Mouse (Mus musculus) G1E-ER4 (cell line): ENCODE measurements around the gene Nek8. TPM values are rescaled to one million over a fixed set of nuclear protein-coding genes. Genes with fewer than 3 reads are reported as not detected.

Experiments used
- GATA1 ChIP-seq: IDR thresholded peaks from one replicate; pipeline ENCODE4 v1.8.0; 2012; ENCODE audit warnings: low read length, inconsistent platforms
- polyA plus RNA-seq: library from polyadenylated mRNA; stranded (reverse); fragments of >175 nt; gene quantifications from 2 replicates; pipeline ENCODE4 v1.2.3, GENCODE M21; 2012

Gene Nek8
- polyA plus RNA-seq, 1 experiment = 6.0 TPM

- TF ChIP-seq GATA1 = no peak
These were observed 33.0 kb downstream of the Nek8 start for GRCm38 (mm10) chr11:78143520-78143919.

DNA sequence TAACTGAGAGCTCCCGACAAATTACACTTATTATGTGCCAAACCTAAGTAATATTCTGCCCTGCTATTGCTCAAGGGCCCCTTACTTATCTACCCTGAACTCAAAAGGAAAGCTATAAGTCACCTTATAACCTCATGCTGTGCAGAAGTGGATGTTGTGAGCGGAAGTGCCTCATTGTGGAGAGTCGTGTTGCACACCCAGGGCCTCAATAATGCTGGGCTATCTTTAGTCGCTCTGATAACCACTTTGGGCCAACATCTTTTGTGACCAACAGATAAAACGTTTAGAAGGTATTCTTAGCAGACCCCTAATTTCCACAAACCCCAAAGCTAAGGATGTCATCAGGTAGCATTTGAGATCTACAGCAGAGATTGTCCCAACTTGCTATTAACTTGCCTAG lies 35.8 kb downstream of the Nek8 start:
- peak; percentile 52 for TF ChIP-seq GATA1

GRCm38 (mm10) chr11:78138023-78138422 lies 38.5 kb downstream of the Nek8 start:
- TF ChIP-seq GATA1 = no peak

DNA sequence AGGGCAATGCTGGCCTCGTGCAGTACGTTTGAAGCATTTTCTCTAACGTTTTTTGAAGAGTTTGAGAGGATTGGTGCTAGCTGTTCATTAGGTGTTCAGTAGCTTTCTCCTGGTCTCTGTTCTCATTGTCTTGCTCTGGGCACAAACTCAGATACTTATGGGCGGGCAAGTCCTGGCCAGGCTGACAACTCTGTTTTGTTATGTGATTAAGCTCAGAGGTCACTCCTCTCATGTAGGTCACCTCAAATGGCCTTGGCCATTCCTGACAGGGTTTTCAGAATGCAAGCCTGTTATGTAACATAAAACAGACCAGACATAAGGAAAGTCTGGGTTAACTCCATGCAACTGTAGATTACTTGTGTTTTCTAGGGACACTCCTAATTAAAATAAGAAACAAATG lies 38.9 kb downstream of the Nek8 start:
- no peak for TF ChIP-seq GATA1

GRCm38 (mm10) chr11:78136132-78136531 lies 40.3 kb downstream of the Nek8 start:
- no peak for TF ChIP-seq GATA1

GRCm38 (mm10) chr11:78134344-78134743 lies 42.1 kb downstream of the Nek8 start:
- TF ChIP-seq GATA1 = no peak

DNA sequence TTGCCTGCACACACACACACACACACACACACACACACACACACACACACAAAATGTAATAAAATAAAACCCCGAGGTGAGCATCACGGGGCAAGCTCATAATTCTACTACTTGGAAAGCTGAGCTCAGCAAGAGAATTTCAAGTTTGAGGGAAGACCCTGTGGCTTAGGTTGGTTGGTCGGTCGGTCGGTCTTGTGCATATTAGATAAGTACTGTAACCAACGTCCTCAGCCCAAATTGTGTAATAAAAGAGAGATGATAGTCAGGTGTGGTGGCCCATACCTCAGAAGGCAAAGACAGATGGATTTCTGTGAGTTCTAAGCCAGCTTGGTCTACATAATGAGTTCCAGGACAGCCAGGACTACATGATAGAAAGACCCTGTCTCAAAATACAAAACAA lies 42.6 kb downstream of the Nek8 start:
- no peak for TF ChIP-seq GATA1

GRCm38 (mm10) chr11:78129458-78129857 lies 47.0 kb downstream of the Nek8 start:
- TF ChIP-seq GATA1 = no peak

DNA sequence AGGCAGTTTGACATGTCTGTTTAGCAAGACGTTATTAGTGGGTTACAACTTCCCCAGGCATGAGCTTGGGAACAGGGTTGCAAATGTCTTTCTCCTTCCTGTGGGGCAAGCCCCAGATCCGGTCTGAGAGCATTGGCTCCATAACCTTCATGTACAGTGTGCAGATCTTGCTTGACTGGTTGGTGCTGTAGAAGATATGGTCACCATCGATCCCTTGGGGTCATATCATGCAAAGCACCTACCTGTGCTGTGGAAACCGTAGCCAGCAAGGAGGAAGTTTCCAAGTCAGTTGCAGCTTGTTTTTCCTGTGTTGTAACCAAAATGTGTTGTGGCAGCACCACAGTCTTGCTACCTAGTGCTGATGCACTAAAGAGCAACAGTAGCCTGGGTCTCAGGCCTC lies 49.7 kb downstream of the Nek8 start:
- no peak for TF ChIP-seq GATA1

DNA sequence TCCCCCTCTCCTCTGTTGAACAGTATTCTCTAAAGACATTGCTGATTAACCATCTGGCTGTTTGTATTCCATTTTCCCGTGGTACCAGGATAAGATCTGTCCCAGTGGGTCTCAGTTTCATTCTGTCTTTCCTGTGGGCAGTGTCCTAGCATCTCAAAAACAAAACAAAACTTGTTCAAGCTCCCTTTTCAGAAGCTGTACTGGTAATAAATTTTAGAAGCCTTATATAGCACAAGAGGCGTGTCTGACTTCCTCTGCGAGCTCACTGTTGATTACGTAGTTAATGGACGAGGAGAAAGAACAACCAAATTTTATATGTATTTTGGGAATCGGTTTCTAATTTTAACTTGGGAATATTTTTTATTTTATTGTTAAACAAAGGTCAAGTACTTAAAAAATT lies 50.8 kb downstream of the Nek8 start:
- TF ChIP-seq GATA1 = no peak

DNA sequence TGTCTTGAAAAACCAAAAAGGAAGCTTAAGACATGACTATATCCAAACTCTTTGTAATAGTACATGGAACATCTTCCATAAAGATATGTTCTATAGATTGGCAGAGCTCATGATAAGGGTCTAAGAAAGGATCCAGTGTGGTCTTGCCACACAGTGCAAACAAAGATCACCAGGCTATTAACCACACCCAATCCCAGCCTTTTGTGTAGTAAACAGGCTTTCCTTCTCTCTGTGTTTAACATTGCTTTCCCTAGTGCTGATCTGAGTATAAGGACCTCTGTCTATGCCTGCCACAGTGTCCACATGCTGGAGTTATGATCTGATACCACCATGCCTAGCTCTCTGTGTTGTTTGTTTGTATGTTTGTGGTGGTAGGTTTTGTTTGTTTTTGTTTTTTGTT lies 52.7 kb downstream of the Nek8 start:
- no peak for TF ChIP-seq GATA1

DNA sequence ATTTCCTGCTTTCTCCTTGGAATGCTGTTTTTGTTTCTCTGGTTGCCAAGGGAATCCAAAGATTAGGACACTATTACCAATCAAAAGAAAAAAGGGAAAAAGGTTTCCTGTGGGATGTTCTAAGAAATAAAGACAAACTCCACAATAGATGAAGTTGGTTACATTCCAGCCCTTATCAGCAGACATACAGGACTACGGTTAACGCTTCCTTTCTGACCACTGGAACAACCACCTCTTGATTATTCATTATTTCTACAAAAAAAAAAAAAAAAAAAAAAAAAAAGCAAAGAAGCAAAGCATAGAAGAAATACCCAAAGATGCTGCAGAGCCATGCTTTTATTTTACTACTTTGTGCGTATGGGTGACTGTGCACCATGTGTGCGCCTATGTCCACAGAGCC lies 53.7 kb downstream of the Nek8 start:
- TF ChIP-seq GATA1 = no peak

GRCm38 (mm10) chr11:78121176-78121575 lies 55.3 kb downstream of the Nek8 start:
- no peak for TF ChIP-seq GATA1

DNA sequence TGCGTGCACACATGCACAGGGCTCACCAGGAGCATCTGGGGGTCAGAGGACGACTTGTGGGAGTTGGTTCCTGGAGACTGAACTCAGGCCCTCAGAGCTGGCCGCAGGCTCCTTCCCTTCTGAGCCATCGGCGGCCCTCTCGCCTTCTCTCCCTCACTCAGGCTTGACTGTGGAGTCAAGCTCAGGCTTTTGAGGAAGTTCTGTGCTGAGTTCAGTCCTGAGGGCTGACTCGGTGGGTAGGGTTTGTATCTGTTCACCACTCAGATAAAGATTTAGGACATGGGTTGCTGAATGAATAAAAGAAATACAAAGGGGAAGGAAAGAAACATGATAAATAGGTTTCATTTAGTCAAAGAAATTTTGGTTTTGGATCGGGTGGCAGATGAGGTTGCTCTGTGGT lies 56.6 kb downstream of the Nek8 start:
- TF ChIP-seq GATA1 = no peak

DNA sequence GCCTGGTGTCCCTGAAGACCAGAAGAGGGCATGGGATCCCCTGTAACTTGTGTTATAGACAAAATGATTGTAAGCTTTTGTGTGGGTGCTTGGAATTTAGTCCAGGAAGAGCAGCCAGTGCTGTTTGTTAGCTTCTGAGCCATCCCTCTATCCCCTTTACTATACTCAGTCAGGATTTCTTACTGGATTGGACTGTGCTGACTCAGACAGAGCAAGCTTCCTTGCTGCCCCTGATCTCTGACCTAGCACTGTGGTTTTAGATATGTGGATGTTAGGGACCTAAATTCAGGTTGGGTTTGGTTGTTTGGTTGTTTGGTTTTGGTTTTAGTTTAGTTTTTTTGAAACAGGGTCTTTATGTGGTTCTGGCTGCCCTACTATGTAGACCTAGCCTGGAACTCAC lies 58.0 kb downstream of the Nek8 start:
- TF ChIP-seq GATA1 = no peak

DNA sequence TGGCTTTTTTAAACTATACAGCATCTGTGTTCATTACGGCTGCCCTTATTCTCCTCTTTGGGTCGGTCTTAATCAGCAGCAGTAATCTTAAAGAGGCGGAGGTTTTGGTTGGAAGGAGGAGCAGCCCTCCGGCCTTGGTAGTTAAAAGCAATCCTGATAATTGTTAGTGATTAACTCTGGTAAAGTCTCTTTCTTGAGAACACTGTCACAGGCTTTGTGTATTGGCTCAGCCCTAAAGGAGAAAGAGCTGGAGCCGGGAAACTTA lies 60.4 kb downstream of the Nek8 start:
- TF ChIP-seq GATA1 = no peak

Other genes with a start within 250 kb of the Nek8 start
- 0.14 and 0.19 TPM in 2 replicates for gene Sez6, start 245.9 kb downstream of the Nek8 start, polyA plus RNA-seq
- 111 and 154 TPM in 2 replicates for gene Phf12, start 193.9 kb downstream of the Nek8 start, polyA plus RNA-seq
- gene Dhrs13, start 144.4 kb downstream of the Nek8 start, polyA plus RNA-seq = 11.8 and 15.2 TPM in 2 replicates
- 18.9 and 20.8 TPM in 2 replicates for gene Flot2, start 138.7 kb downstream of the Nek8 start, polyA plus RNA-seq
- 6.1 and 8.8 TPM in 2 replicates for gene Eral1, start 96.3 kb downstream of the Nek8 start, polyA plus RNA-seq
- 24.2 and 24.7 TPM in 2 replicates for gene Fam222b, start 82.0 kb downstream of the Nek8 start, polyA plus RNA-seq
- gene Traf4, start 11.1 kb downstream of the Nek8 start, polyA plus RNA-seq = 23.6 and 25.9 TPM in 2 replicates
- gene Tlcd1, start within 50 bp of the Nek8 start, polyA plus RNA-seq = 90.9 and 118 TPM in 2 replicates
- gene Rpl23a, start 6.9 kb upstream of the Nek8 start, polyA plus RNA-seq = 345 and 1,761 TPM in 2 replicates
- gene Rab34, start 11.8 kb upstream of the Nek8 start, polyA plus RNA-seq = 1.2 and 1.4 TPM in 2 replicates
- gene Proca1, start 16.7 kb upstream of the Nek8 start, polyA plus RNA-seq = not detected in 2 replicates
- 2.5 and 8.6 TPM in 2 replicates for gene Sdf2, start 69.1 kb upstream of the Nek8 start, polyA plus RNA-seq
- gene Supt6, start 69.3 kb upstream of the Nek8 start, polyA plus RNA-seq = 96.8 and 108 TPM in 2 replicates
- 41.3 and 62.1 TPM in 2 replicates for gene 2610507B11Rik, start 85.1 kb upstream of the Nek8 start, polyA plus RNA-seq
- gene BC030499, start 114.2 kb upstream of the Nek8 start, polyA plus RNA-seq = not detected in 2 replicates
- 28.8 and 67.9 TPM in 2 replicates for gene Spag5, start 124.9 kb upstream of the Nek8 start, polyA plus RNA-seq
- 3.5 and 6.2 TPM in 2 replicates for gene Aldoc, start 146.3 kb upstream of the Nek8 start, polyA plus RNA-seq
- 50.2 and 84.3 TPM in 2 replicates for gene Pigs, start 151.7 kb upstream of the Nek8 start, polyA plus RNA-seq
- 28.0 and 37.7 TPM in 2 replicates for gene Unc119, start 166.8 kb upstream of the Nek8 start, polyA plus RNA-seq
- not detected in 2 replicates for gene Foxn1, start 209.9 kb upstream of the Nek8 start, polyA plus RNA-seq
- not detected in 2 replicates for gene Slc13a2, start 245.5 kb upstream of the Nek8 start, polyA plus RNA-seq